Mouse (Mus musculus): ENCODE results near the gene Tpd52l2.

GRCm38 (mm10) chr2:181463008-181463738 lies 33.8 kb upstream of the Tpd52l2 start:
- TF ChIP-seq CTCF (conservative IDR thresholded peaks at IDR 0.05; ENCODE audit: insufficient read depth, insufficient read length, low read depth, low read length) (no peak), POLR2A (IDR thresholded peaks at IDR 0.05; ENCODE audit: low read depth, low read length) (no peak)

Data from kidney, adult 2 months (tissue).